Mouse (Mus musculus) ES-E14 (cell line): ENCODE data around the gene Cd300a. TPM values are rescaled to one million over a fixed set of nuclear protein-coding genes. Genes with fewer than 3 reads are reported as not detected.

Source experiments
- DNase-seq: peaks from one replicate; pipeline ENCODE4 v3.0.0-alpha.2; 2013; ENCODE audit warnings: low read depth, low spot score
- H3K27ac ChIP-seq: 2 replicates; pipeline ENCODE4 v1.5.1; 2012; ENCODE audit warnings: low read depth, mild to moderate bottlenecking, low read length, moderate library complexity, mixed read lengths; ENCODE audit not compliant: poor library complexity, insufficient read depth, severe bottlenecking
- H3K36me3 ChIP-seq: 2 replicates; pipeline ENCODE4 v1.6.1; 2012; ENCODE audit warnings: mild to moderate bottlenecking, low read length, moderate library complexity, mixed read lengths; ENCODE audit not compliant: control insufficient read depth, poor library complexity, insufficient read depth, severe bottlenecking
- H3K4me1 ChIP-seq, 2 experiments: fragments of 150-350 bp in 1 of 2; sonication (generic) in 1 of 2; 2 replicates each; pipeline ENCODE4 v1.6.1; 2012; ENCODE audit warnings: low read length in 2 of 2, mild to moderate bottlenecking in 1 of 2, mixed read lengths in 1 of 2; ENCODE audit not compliant: control insufficient read depth in 2 of 2, insufficient read depth in 2 of 2, poor library complexity in 1 of 2
- H3K4me3 ChIP-seq, 2 experiments: fragments of 150-350 bp in 1 of 2; sonication (generic) in 1 of 2; 2 replicates each; pipeline ENCODE4 v1.5.1; 2012; ENCODE audit warnings: low read length in 2 of 2, low read depth in 1 of 2, mild to moderate bottlenecking in 1 of 2, mixed read lengths in 1 of 2; ENCODE audit not compliant: insufficient read depth in 1 of 2, poor library complexity in 1 of 2, severe bottlenecking in 1 of 2
- H3K9ac ChIP-seq: 2 replicates; pipeline ENCODE4 v1.6.1; 2012; ENCODE audit warnings: low read depth, mild to moderate bottlenecking, low read length, mixed read lengths; ENCODE audit not compliant: poor library complexity, insufficient read depth, severe bottlenecking
- H3K9me3 ChIP-seq: fragments of 150-350 bp; sonication (generic); 2 replicates; pipeline ENCODE4 v1.6.1; 2012; ENCODE audit warnings: low read depth, mild to moderate bottlenecking, low read length; ENCODE audit not compliant: control insufficient read depth, insufficient read depth
- CHD2 ChIP-seq: IDR thresholded peaks from 2 replicates; pipeline ENCODE4 v1.6.1; 2014; ENCODE audit warnings: mild to moderate bottlenecking, low read depth, low read length, inconsistent platforms
- HCFC1 ChIP-seq: IDR thresholded peaks from 2 replicates; pipeline ENCODE4 v1.6.1; 2012; ENCODE audit warnings: low read length, inconsistent platforms, borderline replicate concordance; ENCODE audit not compliant: insufficient read depth
- MAFK ChIP-seq: IDR thresholded peaks from 2 replicates; pipeline ENCODE4 v1.6.1; 2014; ENCODE audit warnings: mild to moderate bottlenecking, low read depth, low read length, inconsistent platforms; ENCODE audit not compliant: insufficient read depth
- ZC3H11A ChIP-seq: IDR thresholded peaks from 2 replicates; pipeline ENCODE4 v1.6.1; 2012; ENCODE audit warnings: low read depth, mild to moderate bottlenecking, inconsistent platforms, low read length, borderline replicate concordance
- ZNF384 ChIP-seq: IDR thresholded peaks from 2 replicates; pipeline ENCODE4 v1.6.1; 2012; ENCODE audit warnings: low read depth, low read length, inconsistent platforms
- in situ Hi-C, 2 experiments: fragments of 600-800 bp; cut with MboI; formaldehyde crosslinking; loops; one replicate each; pipeline ENCODE4 v1.15.1; 2025; ENCODE audit warnings: low sequenced_read_pairs in 2 of 2, inconsistent platforms in 1 of 2; ENCODE audit not compliant: unreplicated experiment in 2 of 2
- total RNA-seq: library from RNA; depleted of rRNA; stranded (reverse); fragments of 300-350 nt; gene quantifications from 2 replicates; pipeline ENCODE4 v1.2.3, GENCODE M21; 2012; rRNA removed

The Cd300a gene
- total RNA-seq, 1 experiment, result 0.22 TPM

DNA sequence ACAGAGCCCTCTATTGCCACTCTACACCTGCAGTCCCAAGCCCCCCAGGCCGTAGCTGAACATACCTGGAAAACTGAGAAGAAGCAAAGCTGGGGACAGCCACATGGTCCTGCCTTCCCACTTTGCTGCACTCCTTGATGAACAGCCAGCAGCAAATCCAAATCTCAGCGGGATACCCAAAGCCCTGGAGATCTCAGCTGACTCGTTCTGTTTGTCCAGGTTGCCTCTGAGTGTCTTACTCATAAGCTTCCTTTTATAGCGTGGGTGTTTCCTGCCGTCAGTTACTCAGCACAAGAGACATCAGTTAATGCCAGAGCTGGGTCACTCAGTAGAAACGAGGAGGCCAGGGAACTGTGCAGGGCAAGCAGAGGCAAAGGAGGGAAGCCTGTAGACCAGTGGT lies 44.3 kb downstream of the Cd300a start, which contains the start of gene Cd300lb:
Gene Cd300lb, minus strand, starts transcription at position 243 of the 400 bp plus-strand sequence.
- Histone ChIP-seq H3K27ac (no peak within 1 kb of the TSS), H3K9ac (no peak within 1 kb of the TSS), H3K4me3 (no peak within 1 kb of the TSS), H3K36me3 (no peaks in the 10 kb centered on the region), H3K4me1 (no peaks in the 10 kb centered on the region), H3K9me3 (no peaks in the 10 kb centered on the region)
- no peak for DNase-seq
- no peak for TF ChIP-seq ZC3H11A
- TF ChIP-seq HCFC1, result no peak
- TF ChIP-seq CHD2, result no peak
- no peak for TF ChIP-seq ZNF384
- no peak for TF ChIP-seq MAFK
- in situ Hi-C loops, result no loop called here

Other genes with a start within 250 kb of the Cd300a start
- 2,560 and 3,102 TPM in 2 replicates for gene Rpl38, start 221.5 kb upstream of the Cd300a start, total RNA-seq
- 16.7 and 40.0 TPM in 2 replicates for gene Ttyh2, start 214.6 kb upstream of the Cd300a start, total RNA-seq
- gene Dnaic2, start 162.6 kb upstream of the Cd300a start, total RNA-seq, result 0.71 and 2.6 TPM in 2 replicates
- gene Kif19a, start 124.7 kb upstream of the Cd300a start, total RNA-seq, result 0.90 and 1.1 TPM in 2 replicates
- 1.6 and 1.7 TPM in 2 replicates for gene Btbd17, start 94.1 kb upstream of the Cd300a start, total RNA-seq
- 0.27 TPM in 1 of 2 replicates, not detected in the other for gene Gpr142, start 91.1 kb upstream of the Cd300a start, total RNA-seq
- gene Gprc5c, start 38.9 kb upstream of the Cd300a start, total RNA-seq, result 35.9 and 36.5 TPM in 2 replicates
- not detected in 2 replicates for gene Cd300lb, start 44.3 kb downstream of the Cd300a start, total RNA-seq
- not detected in 2 replicates for gene Cd300c, start 79.1 kb downstream of the Cd300a start, total RNA-seq
- 0.09 TPM in 1 of 2 replicates, not detected in the other for gene Cd300ld, start 99.9 kb downstream of the Cd300a start, total RNA-seq
- gene Cd300c2, start 111.8 kb downstream of the Cd300a start, total RNA-seq, result not detected in 2 replicates
- gene Cd300ld2, start 126.2 kb downstream of the Cd300a start, total RNA-seq, result not detected in 2 replicates
- gene Cd300ld4, start 137.0 kb downstream of the Cd300a start, total RNA-seq, result not detected in 2 replicates
- gene Cd300ld5, start 147.7 kb downstream of the Cd300a start, total RNA-seq, result not detected in 2 replicates
- gene Cd300ld3, start 158.4 kb downstream of the Cd300a start, total RNA-seq, result not detected in 2 replicates
- gene Cd300e, start 172.1 kb downstream of the Cd300a start, total RNA-seq, result 0.09 and 0.11 TPM in 2 replicates
- 0.67 and 0.85 TPM in 2 replicates for gene Rab37, start 201.4 kb downstream of the Cd300a start, total RNA-seq
- 0.40 and 0.42 TPM in 2 replicates for gene Cd300lf, start 244.0 kb downstream of the Cd300a start, total RNA-seq